Mouse (Mus musculus) ES-E14 (cell line): Measurements from ENCODE around the gene St3gal2.

ENCODE experiments used
- HCFC1 ChIP-seq: IDR thresholded peaks from 2 replicates; pipeline ENCODE4 v1.6.1; 2012; ENCODE audit warnings: low read length, inconsistent platforms, borderline replicate concordance; ENCODE audit not compliant: insufficient read depth
- ZNF384 ChIP-seq: IDR thresholded peaks from 2 replicates; pipeline ENCODE4 v1.6.1; 2012; ENCODE audit warnings: low read depth, low read length, inconsistent platforms

DNA sequence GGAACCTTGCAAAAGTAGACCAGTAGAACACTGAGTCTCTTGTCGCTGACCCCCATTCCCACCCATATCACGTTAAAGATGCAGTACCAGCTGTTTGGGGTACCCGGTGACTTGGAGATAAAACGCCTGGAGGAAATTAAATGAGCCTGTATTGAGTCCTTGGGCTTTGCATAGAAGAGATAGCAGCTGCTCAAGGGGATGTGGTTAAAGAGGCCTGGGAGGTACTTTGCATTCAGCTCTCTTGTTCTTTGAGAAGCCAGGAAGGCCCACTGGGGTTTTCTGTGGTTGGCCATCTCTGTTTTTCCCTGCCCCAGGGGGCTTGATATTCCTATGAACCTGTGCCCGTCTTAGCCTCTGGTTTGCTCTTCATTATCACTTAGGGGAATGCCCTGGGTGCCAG, 9.3 kb downstream of the St3gal2 start:
- TF ChIP-seq ZNF384 (no peak), HCFC1 (no peak)
